Mouse (Mus musculus) CH12F3 (cell line): ENCODE results near the gene Casq1.

Experiments
- in situ Hi-C: fragments of 300-500 bp; cut with MboI; formaldehyde crosslinking; loops from 2 replicates; pipeline ENCODE4 v1.14.3; 2020; ENCODE audit warnings: low sequenced_read_pairs

The Casq1 gene

DNA sequence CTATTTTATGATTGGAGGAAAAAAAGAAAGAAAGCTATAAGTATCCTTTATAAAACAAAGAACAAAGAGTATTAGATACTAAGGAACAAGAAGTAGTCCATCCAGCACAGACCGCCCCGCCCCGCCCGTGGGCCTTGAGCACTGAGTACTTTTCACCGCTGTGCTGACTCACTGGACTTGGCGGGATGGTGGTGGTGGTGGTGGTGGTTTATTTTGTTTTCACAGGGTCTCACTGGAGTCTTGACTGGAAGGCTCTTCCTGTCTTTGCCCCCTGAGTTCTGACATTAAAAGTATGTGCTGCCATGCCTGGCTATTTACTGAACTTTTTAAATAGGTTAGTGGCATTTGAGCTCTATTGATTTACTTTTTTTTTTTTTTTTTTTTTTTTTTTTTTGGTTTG lies 36.6 kb downstream of the Casq1 start:
- in situ Hi-C loops, result no loop called here

DNA sequence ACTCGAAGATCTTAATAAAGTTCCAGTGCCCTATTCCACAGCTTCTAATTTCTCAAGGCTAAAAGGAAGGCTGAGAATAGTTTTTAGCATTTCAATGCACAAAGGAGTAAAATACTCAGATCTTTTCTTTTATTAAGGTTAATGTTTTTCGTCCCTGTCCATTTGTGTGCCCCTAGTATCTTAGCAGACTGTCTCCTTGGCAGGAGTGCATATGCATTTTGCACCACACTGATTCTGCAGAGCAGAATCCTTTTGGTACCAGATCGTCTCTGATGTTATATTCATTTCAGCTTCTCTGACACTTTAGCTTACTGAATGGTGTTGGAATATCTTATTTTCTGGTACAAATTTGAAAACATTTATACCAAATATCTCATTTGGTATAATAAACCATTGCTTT lies 37.9 kb downstream of the Casq1 start:
- in situ Hi-C loops, result no loop called here

DNA sequence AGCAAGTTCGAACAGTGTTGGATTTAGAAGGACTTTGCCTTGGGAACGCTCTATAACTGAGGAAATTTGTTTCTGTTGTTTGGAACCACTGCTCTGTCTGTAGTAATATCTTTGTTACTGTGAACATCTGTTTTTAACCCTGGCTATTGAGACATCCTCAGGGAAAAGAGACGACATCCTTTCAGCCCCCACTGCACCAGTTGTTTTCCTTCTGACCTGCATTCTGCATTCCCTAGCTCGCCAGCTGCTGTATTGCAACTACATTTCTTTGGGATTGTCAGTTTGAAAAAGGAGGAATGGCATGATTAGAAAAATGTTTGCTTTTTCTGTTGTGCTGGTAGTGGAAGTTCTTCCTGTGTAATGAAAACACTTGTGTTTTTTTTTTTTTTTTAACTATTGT lies 38.8 kb downstream of the Casq1 start:
- in situ Hi-C loops, result no loop called here

DNA sequence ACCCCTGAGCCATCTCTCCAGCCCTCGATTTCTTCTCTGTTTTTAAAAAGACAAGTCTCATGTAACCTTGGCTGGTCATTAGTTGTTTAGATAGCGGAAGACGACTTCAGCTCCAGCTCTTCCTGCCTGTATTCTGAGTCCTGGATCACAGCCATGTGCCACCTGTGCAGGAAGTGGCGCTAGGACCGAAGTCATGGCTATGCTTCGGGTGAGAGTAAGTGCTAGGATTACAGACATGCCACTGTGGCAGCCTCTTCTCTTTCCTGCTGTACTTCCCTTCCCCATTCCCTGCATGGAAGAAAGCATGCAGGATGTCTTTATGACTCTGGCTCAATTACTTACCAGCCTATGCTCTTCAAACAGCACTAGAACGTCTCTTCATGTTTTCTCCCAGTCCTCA lies 40.6 kb downstream of the Casq1 start:
- in situ Hi-C loops, result no loop called here

DNA sequence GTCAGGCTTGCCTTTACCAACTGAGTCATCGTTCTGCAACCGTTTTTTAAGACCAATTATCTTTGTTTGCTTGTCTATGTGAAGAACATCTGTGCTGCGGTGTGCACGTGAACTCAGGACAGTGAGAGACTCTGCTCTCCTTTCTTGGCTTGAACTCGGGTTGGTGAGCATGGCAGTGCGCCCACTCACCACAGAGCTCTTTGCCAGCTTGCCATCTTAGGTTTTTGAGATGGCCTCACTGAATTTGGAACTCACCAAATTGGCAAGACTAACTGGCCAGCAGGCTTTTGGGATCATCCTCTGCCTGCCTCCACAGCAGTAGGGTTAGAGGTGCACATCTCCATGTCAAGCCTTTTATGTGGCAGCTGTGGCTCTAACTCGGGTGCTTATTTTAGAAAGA lies 41.9 kb downstream of the Casq1 start:
- in situ Hi-C loops, result no loop called here

DNA sequence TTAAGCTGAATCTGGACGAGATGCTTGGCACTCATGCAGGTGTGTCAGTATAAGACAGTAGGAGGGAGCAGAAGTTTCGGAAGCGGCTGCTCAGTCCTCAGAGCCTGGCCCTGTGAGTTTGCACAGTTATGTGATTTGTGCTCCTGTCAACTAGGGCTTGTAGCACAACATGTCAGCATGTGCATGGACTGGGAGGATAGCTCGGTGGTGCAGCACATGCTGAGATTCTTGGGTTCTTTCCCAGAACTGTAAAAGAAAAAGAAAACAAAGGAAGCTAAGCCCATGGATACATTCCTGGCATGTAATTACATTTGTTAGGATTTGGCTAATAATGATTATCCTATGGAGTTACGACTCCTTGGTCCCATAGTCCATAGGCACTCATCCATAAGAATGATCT lies 46.5 kb downstream of the Casq1 start:
- in situ Hi-C loops, result no loop called here

DNA sequence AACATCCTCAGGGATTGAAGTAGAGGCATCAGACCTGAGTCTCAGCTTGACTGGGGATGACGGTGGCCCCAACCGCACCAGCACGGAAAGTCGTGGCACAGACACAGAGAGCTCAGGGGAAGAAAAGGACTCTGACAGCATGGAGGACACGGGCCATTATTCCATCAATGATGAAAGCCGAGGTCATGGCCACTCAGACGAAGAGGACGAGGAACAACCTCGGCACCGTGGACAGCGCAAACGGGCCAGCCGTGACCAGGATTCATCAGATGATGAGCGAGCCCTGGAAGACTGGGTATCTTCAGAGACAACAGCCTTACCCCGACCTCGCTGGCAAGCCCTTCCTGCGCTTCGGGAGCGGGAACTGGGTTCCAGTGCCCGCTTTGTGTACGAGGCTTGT lies 47.3 kb downstream of the Casq1 start:
- in situ Hi-C loops, result no loop called here

DNA sequence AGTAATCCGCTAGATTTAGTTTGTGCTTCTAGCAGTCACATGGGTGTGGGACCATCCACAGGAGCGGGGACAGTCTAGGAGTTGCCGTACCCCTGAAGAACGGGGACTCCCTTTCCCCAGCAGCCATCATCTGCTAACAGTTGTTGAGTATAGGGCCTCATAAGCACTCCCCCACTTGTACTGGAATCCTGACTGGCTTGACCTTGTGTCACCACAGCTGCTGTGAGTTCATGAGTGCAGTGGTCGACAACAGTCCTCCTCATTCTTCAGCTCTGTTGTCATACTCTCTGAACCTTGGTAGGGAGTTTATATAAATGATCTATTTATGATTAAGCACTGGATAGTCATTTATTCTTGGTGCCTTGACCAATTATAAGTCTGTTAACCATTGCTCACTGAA lies 49.9 kb downstream of the Casq1 start:
- in situ Hi-C loops, result no loop called here

DNA sequence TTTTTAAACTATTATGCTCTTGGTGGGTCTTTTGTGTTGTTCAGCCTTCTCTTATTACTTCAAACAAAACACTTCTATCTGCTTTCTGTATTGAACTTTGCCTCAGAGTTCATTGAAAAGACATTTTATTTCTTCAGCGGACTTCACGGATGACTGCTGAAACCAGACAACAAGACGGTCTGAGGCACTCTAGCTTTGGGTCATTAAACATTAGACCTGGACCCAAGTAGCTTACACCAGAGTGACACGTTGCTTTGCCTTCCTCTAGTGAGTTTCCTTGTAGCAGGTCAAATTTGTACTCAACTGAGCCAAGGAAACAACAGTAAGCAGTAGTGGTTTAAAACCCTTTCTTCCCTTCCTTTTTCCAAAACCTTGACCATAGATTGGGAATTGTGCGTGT lies 51.8 kb downstream of the Casq1 start:
- in situ Hi-C loops, result no loop called here

DNA sequence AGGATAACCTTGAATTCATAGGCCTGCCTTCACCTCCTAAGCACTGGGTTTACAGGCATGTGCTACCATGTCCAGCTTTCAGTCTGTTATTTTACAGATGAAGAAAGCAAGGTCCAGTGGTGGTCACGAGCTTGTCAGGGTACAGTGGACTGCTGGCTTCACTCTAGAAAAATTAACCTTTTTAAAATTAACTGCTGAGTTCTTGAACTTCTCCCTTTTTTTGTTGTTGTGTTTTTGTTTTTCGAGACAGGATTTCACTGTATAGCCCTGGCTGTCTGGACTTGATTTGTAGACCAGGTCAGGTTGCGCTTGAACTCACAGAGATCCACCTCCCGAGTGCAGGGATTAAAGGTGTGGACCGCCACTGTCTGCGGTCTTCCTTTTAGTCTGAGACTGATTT lies 56.7 kb downstream of the Casq1 start:
- in situ Hi-C loops, result no loop called here

DNA sequence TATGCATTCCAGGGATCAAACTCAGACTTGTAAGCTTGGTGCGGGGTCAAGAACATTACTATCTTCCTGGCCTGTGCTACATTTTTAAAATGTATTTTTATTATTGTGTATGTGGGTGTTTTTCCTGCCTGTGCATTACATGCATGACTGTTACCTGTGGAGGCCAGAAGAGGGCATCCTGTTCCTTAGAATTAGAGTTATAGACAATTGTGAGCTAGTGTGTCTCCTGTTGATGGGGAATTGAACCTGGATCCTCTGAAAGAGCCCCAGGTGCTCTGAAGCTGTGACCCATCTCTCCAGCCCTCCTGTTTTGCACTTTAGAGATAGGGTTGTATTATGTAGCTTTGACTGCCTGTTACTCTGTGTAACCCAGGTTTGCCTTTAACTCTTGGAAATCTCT lies 57.7 kb downstream of the Casq1 start:
- in situ Hi-C loops, result no loop called here

DNA sequence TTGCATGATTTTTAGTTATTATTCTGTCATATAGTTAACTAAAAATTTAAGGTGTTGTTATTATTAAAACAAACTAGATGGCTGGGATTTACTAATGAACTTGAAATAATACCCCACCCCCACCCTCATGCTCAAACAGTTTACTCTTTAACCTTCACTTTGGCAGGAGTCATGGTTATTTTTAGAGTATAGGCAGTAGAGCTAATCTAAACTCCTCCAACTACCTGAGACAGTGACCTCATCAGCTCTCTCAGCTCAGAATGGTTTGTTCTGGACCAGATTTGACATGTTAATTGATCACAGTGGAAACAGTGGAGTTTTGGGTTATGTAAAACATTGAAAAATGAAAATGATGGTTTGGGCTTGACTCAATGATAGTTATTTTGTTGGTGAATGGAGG lies 59.2 kb downstream of the Casq1 start:
- in situ Hi-C loops, result no loop called here

DNA sequence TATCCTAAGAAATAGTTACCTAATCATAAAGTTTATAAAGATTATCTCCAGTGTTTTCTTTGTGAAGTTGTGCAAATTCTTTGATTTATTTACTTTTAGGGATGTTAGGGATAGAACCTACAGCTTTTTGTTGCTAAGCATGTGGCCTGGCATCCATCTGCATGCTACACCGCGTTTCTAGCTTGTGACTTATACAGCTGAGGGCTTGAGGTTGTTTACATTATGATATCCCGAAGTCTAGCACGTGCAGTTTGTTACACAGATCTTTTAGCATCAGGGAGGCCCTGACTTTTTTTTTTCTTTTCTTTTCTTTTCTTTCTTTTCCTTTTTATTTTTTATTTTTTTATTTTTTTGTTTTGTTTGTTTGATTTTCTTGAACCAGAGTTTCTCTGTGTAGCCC lies 59.7 kb downstream of the Casq1 start:
- in situ Hi-C loops, result no loop called here
